Mouse (Mus musculus): ENCODE results near the gene Tbc1d1. TPM values are rescaled to one million over a fixed set of nuclear protein-coding genes. Genes with fewer than 3 reads are reported as not detected.

The Tbc1d1 gene
- polyA plus RNA-seq, 1 experiment from 2014 or later: 38.3 TPM

DNA sequence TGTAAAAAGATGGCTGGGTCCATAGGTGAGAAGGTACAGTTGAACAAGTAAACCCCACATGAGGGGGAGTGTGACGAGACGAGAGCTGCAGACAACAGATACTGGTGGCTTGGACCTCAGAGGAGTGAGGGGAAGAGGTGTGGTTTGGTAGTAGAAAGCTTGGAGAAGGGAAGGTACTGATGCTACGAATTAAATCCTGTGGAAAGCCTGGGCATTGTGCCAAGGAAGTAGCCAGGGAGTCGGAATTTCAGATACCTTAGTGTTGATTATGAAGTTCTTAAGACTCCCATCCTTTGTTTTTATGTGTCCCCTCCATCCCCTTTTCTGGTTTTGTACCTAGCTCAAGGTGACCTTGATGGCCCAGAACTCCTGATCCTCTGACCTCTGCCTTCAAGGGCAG lies 124.5 kb downstream of the Tbc1d1 start:
- no peaks in the 10 kb centered on the region for H3K27me3 ChIP-seq (ENCODE audit: insufficient read depth, poor library complexity, severe bottlenecking)
- no peak for DNase-seq (ENCODE audit: low spot score)
- 0 out of 2 replicates have a peak, but pooled peaks cover 8% of the 10 kb centered on the region for H3K4me1 ChIP-seq
- no peak overlapping the region for H3K27ac ChIP-seq
- no peak overlapping the region for H3K4me3 ChIP-seq
- peaks cover 66% of the 10 kb centered on the region for H3K36me3 ChIP-seq
- 70% methylated on average over 4 of the region's 4 CpGs for WGBS
- no peaks in the 10 kb centered on the region for H3K9me3 ChIP-seq

GRCm38 (mm10) chr5:64281674-64282073 lies 125.6 kb downstream of the Tbc1d1 start:
- peaks cover 74% of the 10 kb centered on the region for H3K36me3 ChIP-seq
- H3K4me1 ChIP-seq: peaks cover 11% of the 10 kb centered on the region
- DNase-seq (ENCODE audit: low spot score): no peak
- H3K4me3 ChIP-seq: no peak overlapping the region
- H3K9me3 ChIP-seq: no peaks in the 10 kb centered on the region
- H3K27me3 ChIP-seq (ENCODE audit: insufficient read depth, poor library complexity, severe bottlenecking): no peaks in the 10 kb centered on the region
- H3K27ac ChIP-seq: no peak overlapping the region
- WGBS: 88% methylated on average over 7 of the region's 7 CpGs

- Histone ChIP-seq H3K36me3 (peaks cover 80% of the 10 kb centered on the region), H3K27ac (no peak overlapping the region), H3K4me1 (peaks cover 11% of the 10 kb centered on the region), H3K4me3 (no peak overlapping the region), H3K27me3 (ENCODE audit: insufficient read depth, poor library complexity, severe bottlenecking) (no peaks in the 10 kb centered on the region), H3K9me3 (no peaks in the 10 kb centered on the region)
- 61% methylated on average over 4 of the region's 4 CpGs for WGBS
- no peak for DNase-seq (ENCODE audit: low spot score)
Measured at GRCm38 (mm10) chr5:64282594-64282993, 126.5 kb downstream of the Tbc1d1 start.

DNA sequence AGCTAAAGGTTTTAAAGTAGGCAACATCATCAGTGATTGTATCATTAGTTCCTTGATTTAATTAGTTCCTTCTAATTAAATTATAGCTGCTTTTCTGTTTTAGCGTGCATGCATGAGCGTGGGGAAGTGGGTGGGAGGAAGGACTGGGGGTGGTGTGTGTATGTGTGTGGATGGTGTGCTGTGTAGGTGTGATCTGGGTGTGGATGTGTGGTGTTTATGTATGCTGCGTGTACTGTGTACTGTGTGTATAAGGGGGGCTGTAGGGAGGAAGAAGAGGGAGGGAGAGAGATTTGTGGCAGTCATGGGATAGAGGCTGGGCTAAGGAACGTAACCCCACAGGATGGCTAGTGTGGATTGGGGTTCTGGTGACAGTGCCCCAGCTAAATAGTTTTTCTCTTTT lies 129.2 kb downstream of the Tbc1d1 start:
- DNase-seq (ENCODE audit: low spot score): no peak
- WGBS: 96% methylated on average over 4 of the region's 4 CpGs
- Histone ChIP-seq H3K4me1 (peaks cover 19% of the 10 kb centered on the region), H3K9me3 (no peaks in the 10 kb centered on the region), H3K27ac (no peak overlapping the region), H3K27me3 (ENCODE audit: insufficient read depth, poor library complexity, severe bottlenecking) (no peaks in the 10 kb centered on the region), H3K36me3 (peaks cover 62% of the 10 kb centered on the region), H3K4me3 (no peak overlapping the region)

- no peak overlapping the region for H3K4me3 ChIP-seq
- peaks cover 59% of the 10 kb centered on the region for H3K36me3 ChIP-seq
- no peak for DNase-seq (ENCODE audit: low spot score)
- H3K9me3 ChIP-seq: no peaks in the 10 kb centered on the region
- 87% methylated on average over 13 of the region's 13 CpGs for WGBS
- H3K4me1 ChIP-seq: peaks cover 19% of the 10 kb centered on the region
- H3K27ac ChIP-seq: no peak overlapping the region
- H3K27me3 ChIP-seq (ENCODE audit: insufficient read depth, poor library complexity, severe bottlenecking): no peaks in the 10 kb centered on the region
Measured at GRCm38 (mm10) chr5:64285851-64286250, 129.7 kb downstream of the Tbc1d1 start.

DNA sequence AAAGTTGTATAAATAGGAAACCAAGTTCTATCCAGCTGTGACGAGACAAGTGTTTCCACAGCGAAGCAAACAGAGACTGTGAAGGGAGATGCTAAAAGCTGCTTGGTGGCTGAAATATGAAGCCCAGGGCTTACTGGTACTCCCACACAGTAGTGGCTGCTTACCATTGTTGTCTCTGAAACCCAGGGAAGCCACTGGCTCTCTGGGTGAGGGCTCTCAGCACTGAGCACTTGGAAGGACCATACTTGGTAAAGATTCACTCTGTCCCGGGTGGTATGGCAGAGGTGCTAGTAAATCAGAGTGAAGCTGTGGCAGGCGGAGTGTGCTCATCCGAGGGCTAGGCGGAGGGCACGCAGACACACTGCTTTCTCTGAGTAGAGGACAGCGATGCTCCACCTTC lies 131.2 kb downstream of the Tbc1d1 start:
- H3K9me3 ChIP-seq: no peaks in the 10 kb centered on the region
- no peak for DNase-seq (ENCODE audit: low spot score)
- H3K27me3 ChIP-seq (ENCODE audit: insufficient read depth, poor library complexity, severe bottlenecking): no peaks in the 10 kb centered on the region
- H3K36me3 ChIP-seq: peaks cover 50% of the 10 kb centered on the region
- H3K4me3 ChIP-seq: no peak overlapping the region
- 86% methylated on average over 8 of the region's 8 CpGs for WGBS
- H3K4me1 ChIP-seq: peaks cover 19% of the 10 kb centered on the region
- H3K27ac ChIP-seq: no peak overlapping the region

DNA sequence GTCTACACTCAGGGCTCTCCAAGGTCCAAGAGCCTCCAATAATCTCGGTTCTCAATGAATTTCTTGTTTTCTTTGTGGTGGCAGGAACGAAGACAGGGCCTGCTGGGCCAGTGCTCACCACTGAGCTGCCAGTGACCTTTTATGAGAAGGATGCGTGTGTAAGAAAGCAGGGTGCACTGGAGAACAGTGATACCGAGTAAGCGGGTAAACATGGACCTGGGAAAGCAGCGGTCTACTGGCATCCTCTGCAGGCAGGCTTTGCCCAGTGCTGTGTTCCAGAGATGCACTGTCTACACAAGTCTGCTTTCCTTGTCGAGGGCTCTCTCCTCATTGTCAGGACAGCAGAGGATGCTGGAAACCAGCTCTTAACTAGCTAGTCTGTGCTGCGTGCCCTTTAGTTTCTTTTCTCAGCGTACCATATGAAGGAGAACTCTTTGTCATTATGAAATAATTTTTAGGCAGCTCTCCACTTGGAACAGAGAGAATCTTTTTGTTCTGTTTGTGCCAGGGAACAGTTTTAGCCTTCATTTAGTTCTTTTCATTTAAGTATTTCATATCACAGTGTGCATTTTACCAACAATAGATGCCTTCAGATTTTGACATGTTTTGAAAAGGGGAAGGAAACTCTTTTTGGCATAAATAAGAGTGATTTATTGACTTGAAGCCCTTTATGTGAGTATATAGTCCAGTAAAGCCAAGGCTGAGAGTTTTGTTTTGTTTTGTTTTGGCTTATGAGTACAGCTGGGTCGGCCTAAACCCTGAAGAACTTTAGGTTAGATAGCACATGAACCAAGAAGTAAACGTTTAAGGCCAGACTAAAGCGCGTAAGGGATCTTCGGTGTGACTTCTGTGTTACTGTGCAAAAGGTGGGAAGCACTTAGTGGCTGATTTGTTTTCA lies 132.2 kb downstream of the Tbc1d1 start:
- 88% methylated on average over 14 of the region's 14 CpGs for WGBS
- DNase-seq (ENCODE audit: low spot score): no peak
- Histone ChIP-seq H3K9me3 (no peaks in the 10 kb centered on the region), H3K4me3 (no peak overlapping the region), H3K36me3 (peaks cover 42% of the 10 kb centered on the region), H3K4me1 (peaks cover 15% of the 10 kb centered on the region), H3K27me3 (ENCODE audit: insufficient read depth, poor library complexity, severe bottlenecking) (no peaks in the 10 kb centered on the region), H3K27ac (no peak overlapping the region)

GRCm38 (mm10) chr5:64289202-64290060 lies 133.3 kb downstream of the Tbc1d1 start:
- Histone ChIP-seq H3K9me3 (no peaks in the 10 kb centered on the region), H3K27me3 (ENCODE audit: insufficient read depth, poor library complexity, severe bottlenecking) (no peaks in the 10 kb centered on the region), H3K4me3 (no peak overlapping the region), H3K4me1 (peaks cover 15% of the 10 kb centered on the region), H3K27ac (peak overlapping the region; percentile 65; the same call in 1 of the 2 replicates), H3K36me3 (peaks cover 46% of the 10 kb centered on the region)
- DNase-seq (ENCODE audit: low spot score): no peak
- 64% methylated on average over 5 of the region's 5 CpGs for WGBS

- H3K27ac ChIP-seq: peak overlapping the region; percentile 65; the same call in 1 of the 2 replicates
- H3K9me3 ChIP-seq: no peaks in the 10 kb centered on the region
- H3K27me3 ChIP-seq (ENCODE audit: insufficient read depth, poor library complexity, severe bottlenecking): no peaks in the 10 kb centered on the region
- DNase-seq (ENCODE audit: low spot score): no peak
- H3K4me3 ChIP-seq: no peak overlapping the region
- 46% methylated on average over 4 of the region's 4 CpGs for WGBS
- peaks cover 15% of the 10 kb centered on the region for H3K4me1 ChIP-seq
- H3K36me3 ChIP-seq: peaks cover 47% of the 10 kb centered on the region
Measured at GRCm38 (mm10) chr5:64290061-64290345, 133.9 kb downstream of the Tbc1d1 start.

DNA sequence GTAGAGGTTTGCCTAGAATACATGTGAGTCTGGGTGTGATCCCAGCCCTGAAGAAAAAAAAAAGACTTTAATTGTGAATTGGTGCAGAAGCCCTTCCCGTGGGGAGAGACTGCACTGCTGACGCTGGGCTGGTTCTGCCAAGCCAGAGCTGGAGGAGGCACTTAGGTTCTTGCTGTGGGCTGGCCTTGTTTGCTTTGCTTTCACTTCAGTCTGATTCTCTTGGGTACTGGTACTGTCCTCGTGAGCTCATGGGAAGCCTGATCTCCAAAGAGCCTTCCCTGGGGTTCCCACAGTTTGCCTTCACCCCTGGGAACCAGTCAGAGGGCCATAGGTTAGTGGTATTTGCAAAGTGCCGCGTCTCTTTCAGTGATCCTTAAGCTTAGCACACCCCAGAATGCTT lies 135.6 kb downstream of the Tbc1d1 start:
- peaks cover 46% of the 10 kb centered on the region for H3K36me3 ChIP-seq
- 77% methylated on average over 5 of the region's 5 CpGs for WGBS

GRCm38 (mm10) chr5:64295621-64296020 lies 139.5 kb downstream of the Tbc1d1 start:
- no peaks in the 10 kb centered on the region for H3K9me3 ChIP-seq
- 0 out of 2 replicates have a peak overlapping the region, but pooled peaks have one; percentile 2 for H3K27ac ChIP-seq
- peaks cover 34% of the 10 kb centered on the region for H3K36me3 ChIP-seq
- H3K27me3 ChIP-seq (ENCODE audit: insufficient read depth, poor library complexity, severe bottlenecking): no peaks in the 10 kb centered on the region
- no peak for DNase-seq (ENCODE audit: low spot score)
- H3K4me3 ChIP-seq: no peak overlapping the region
- peaks cover 27% of the 10 kb centered on the region for H3K4me1 ChIP-seq

More for the DNA sequence above, 135.6 kb downstream of the Tbc1d1 start:
- Histone ChIP-seq H3K4me1 (peaks cover 14% of the 10 kb centered on the region), H3K4me3 (no peak overlapping the region), H3K9me3 (no peaks in the 10 kb centered on the region), H3K27ac (no peak overlapping the region), H3K27me3 (ENCODE audit: insufficient read depth, poor library complexity, severe bottlenecking) (no peaks in the 10 kb centered on the region)
- DNase-seq (ENCODE audit: low spot score): no peak

DNA sequence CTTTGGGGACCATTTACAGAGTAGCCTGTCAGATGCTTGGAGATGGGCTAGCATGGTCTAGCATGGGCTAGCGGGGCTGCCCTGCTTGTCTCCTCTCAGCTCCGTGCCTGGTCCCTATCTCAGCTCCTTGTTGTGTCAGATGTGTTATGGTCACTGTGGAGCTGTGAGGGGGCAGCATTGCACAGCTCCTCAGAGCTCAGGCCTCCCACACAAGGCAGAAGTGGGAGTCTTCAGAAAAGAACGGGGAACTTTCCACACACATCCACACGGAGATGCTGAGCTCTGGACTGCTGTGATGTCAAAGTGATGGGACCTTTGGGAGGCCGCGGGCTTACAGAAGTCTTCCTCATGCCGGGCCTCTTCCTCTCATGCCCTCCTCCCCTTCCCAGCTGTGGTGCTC lies 140.2 kb downstream of the Tbc1d1 start:
- peak overlapping the region; percentile 43 for H3K27ac ChIP-seq
- no peak overlapping the region for H3K4me3 ChIP-seq
- H3K9me3 ChIP-seq: no peaks in the 10 kb centered on the region
- no peaks in the 10 kb centered on the region for H3K27me3 ChIP-seq (ENCODE audit: insufficient read depth, poor library complexity, severe bottlenecking)
- no peak for DNase-seq (ENCODE audit: low spot score)
- peaks cover 34% of the 10 kb centered on the region for H3K4me1 ChIP-seq
- H3K36me3 ChIP-seq: peaks cover 37% of the 10 kb centered on the region
- 78% methylated on average over 7 of the region's 7 CpGs for WGBS

DNA sequence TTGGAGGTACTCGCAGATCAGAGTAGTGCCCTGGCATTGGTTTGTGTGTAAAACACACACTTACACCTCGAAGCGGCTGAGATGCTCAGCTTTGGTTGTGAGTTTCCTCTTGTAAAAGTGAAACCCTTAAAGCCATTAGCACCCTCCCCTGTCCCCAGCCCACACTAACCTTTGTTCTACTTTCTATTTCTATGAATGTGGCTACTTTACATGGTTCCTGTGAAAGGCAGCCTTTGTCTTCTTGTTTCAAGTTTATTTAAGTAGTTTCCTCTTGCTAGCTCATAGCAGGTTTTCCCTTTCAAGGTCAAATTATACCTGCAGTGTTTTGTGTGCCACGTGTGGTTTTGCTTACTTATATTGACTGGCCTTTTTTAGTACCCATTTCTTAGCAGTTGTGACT lies 141.0 kb downstream of the Tbc1d1 start:
- peaks cover 34% of the 10 kb centered on the region for H3K4me1 ChIP-seq
- H3K27me3 ChIP-seq (ENCODE audit: insufficient read depth, poor library complexity, severe bottlenecking): no peaks in the 10 kb centered on the region
- H3K9me3 ChIP-seq: no peaks in the 10 kb centered on the region
- WGBS: 87% methylated on average over 4 of the region's 4 CpGs
- H3K36me3 ChIP-seq: peaks cover 44% of the 10 kb centered on the region
- no peak overlapping the region for H3K4me3 ChIP-seq
- DNase-seq (ENCODE audit: low spot score): no peak
- H3K27ac ChIP-seq: peak overlapping the region; percentile 43

Data from heart, embryonic 10.5 days (tissue).